Mouse (Mus musculus) CH12.LX (cell line): ENCODE data around the gene Mcm9. TPM values are rescaled to one million over a fixed set of nuclear protein-coding genes. Genes with fewer than 3 reads are reported as not detected.

Experiments used
- DNase-seq: peaks from one replicate; pipeline ENCODE4 v3.0.0-alpha.2; 2013; ENCODE audit errors: extremely low read depth
- H3K27ac ChIP-seq: 2 replicates; pipeline ENCODE4 v1.5.1; 2012; ENCODE audit warnings: low read depth, mild to moderate bottlenecking, control low read depth, moderate library complexity; ENCODE audit not compliant: insufficient read depth
- H3K27me3 ChIP-seq: replicated peaks from 2 replicates; pipeline ENCODE3; 2012; ENCODE audit warnings: inconsistent platforms
- H3K36me3 ChIP-seq, 2 experiments: replicated peaks in 1 of 2; 2 replicates each; pipeline versions ENCODE3 to v1.6.1; 2012; ENCODE audit warnings: inconsistent platforms in 1 of 2, low read length in 1 of 2, mild to moderate bottlenecking in 1 of 2, mixed read lengths in 1 of 2, moderate library complexity in 1 of 2; ENCODE audit not compliant: control insufficient read depth in 1 of 2, insufficient read depth in 1 of 2
- H3K4me1 ChIP-seq, 2 experiments: 2 replicates each; pipeline ENCODE4 v1.6.1; 2012; ENCODE audit warnings: inconsistent platforms in 1 of 2, moderate library complexity in 1 of 2; ENCODE audit not compliant: insufficient read depth in 2 of 2, control insufficient read depth in 1 of 2
- H3K4me2 ChIP-seq: 2 replicates; pipeline ENCODE4 v1.6.1; 2012; ENCODE audit warnings: low read depth, mild to moderate bottlenecking, control low read depth; ENCODE audit not compliant: poor library complexity, insufficient read depth, severe bottlenecking
- H3K4me3 ChIP-seq, 3 experiments: fragments of 150-350 bp in 1 of 3; sonication (generic) in 1 of 3; replicated peaks in 1 of 3; 2 replicates each; pipeline versions ENCODE3 to v1.5.1; 2011 to 2012; ENCODE audit warnings: low read depth in 2 of 3, low read length in 2 of 3, mild to moderate bottlenecking in 2 of 3, moderate library complexity in 2 of 3, control low read depth in 1 of 3, improper control_type of control experiment in 1 of 3, inconsistent platforms in 1 of 3, mixed read lengths in 1 of 3; ENCODE audit not compliant: poor library complexity in 1 of 3
- H3K79me2 ChIP-seq: replicated peaks from 2 replicates; pipeline ENCODE4 v1.6.1; 2012; ENCODE audit warnings: mild to moderate bottlenecking, moderate library complexity; ENCODE audit not compliant: control insufficient read depth, poor library complexity, insufficient read depth, severe bottlenecking; ENCODE audit errors: extremely low read depth
- H3K9ac ChIP-seq: 2 replicates; pipeline ENCODE4 v1.6.1; 2012; ENCODE audit warnings: low read depth, mild to moderate bottlenecking, control low read depth, moderate library complexity; ENCODE audit not compliant: insufficient read depth
- H3K9me3 ChIP-seq: replicated peaks from 2 replicates; pipeline ENCODE3; 2012; ENCODE audit warnings: low read length, inconsistent platforms, mixed read lengths
- BHLHE40 ChIP-seq: IDR thresholded peaks from 2 replicates; pipeline ENCODE4 v1.6.1; 2011; ENCODE audit warnings: mild to moderate bottlenecking, low read depth, low read length, improper control_type of control experiment
- CHD2 ChIP-seq: IDR thresholded peaks from 2 replicates; pipeline ENCODE4 v1.6.1; 2011; ENCODE audit warnings: low read length, improper control_type of control experiment
- E2F4 ChIP-seq: IDR thresholded peaks from 2 replicates; pipeline ENCODE4 v1.6.1; 2011; ENCODE audit warnings: low read depth, low read length, improper control_type of control experiment; ENCODE audit not compliant: insufficient replicate concordance
- EP300 ChIP-seq: IDR thresholded peaks from 2 replicates; pipeline ENCODE4 v1.6.1; 2011; ENCODE audit warnings: low read length, improper control_type of control experiment
- ETS1 ChIP-seq: conservative IDR thresholded peaks from 2 replicates; pipeline ENCODE4 v1.6.1; 2012; ENCODE audit warnings: low read depth, mild to moderate bottlenecking, inconsistent platforms, low read length, improper control_type of control experiment, moderate library complexity
- GABPA ChIP-seq: IDR thresholded peaks from 2 replicates; pipeline ENCODE4 v1.6.1; 2012; ENCODE audit warnings: low read depth, low read length, improper control_type of control experiment, inconsistent platforms; ENCODE audit not compliant: insufficient replicate concordance
- JUND ChIP-seq: conservative IDR thresholded peaks from 2 replicates; pipeline ENCODE4 v1.6.1; 2011; ENCODE audit warnings: low read depth, low read length, improper control_type of control experiment
- KAT2A ChIP-seq: IDR thresholded peaks from 2 replicates; pipeline ENCODE4 v1.6.1; 2012; ENCODE audit warnings: low read length, improper control_type of control experiment, inconsistent platforms; ENCODE audit not compliant: insufficient replicate concordance
- MAFK ChIP-seq: IDR thresholded peaks from 2 replicates; pipeline ENCODE4 v1.6.1; 2011; ENCODE audit warnings: low read length, improper control_type of control experiment; ENCODE audit not compliant: insufficient replicate concordance
- MAX ChIP-seq: IDR thresholded peaks from 2 replicates; pipeline ENCODE4 v1.6.1; 2011; ENCODE audit warnings: low read length, improper control_type of control experiment
- MAZ ChIP-seq: IDR thresholded peaks from 2 replicates; pipeline ENCODE4 v1.6.1; 2012; ENCODE audit warnings: low read depth, mild to moderate bottlenecking, inconsistent platforms, low read length, improper control_type of control experiment, moderate library complexity
- MEF2A ChIP-seq: IDR thresholded peaks from 2 replicates; pipeline ENCODE4 v1.6.1; 2014; ENCODE audit warnings: low read depth, mild to moderate bottlenecking, inconsistent platforms, low read length, improper control_type of control experiment, borderline replicate concordance
- MXI1 ChIP-seq: IDR thresholded peaks from 2 replicates; pipeline ENCODE4 v1.6.1; 2011; ENCODE audit warnings: mild to moderate bottlenecking, low read depth, low read length, improper control_type of control experiment
- MYC ChIP-seq: IDR thresholded peaks from 2 replicates; pipeline ENCODE4 v1.6.1; 2011; ENCODE audit warnings: low read depth, mild to moderate bottlenecking, improper control_type of control experiment, low read length
- RAD21 ChIP-seq: IDR thresholded peaks from 2 replicates; pipeline ENCODE4 v1.6.1; 2011; ENCODE audit warnings: low read depth, mild to moderate bottlenecking, low read length, improper control_type of control experiment, moderate library complexity
- RCOR1 ChIP-seq: conservative IDR thresholded peaks from 2 replicates; pipeline ENCODE4 v1.6.1; 2012; ENCODE audit warnings: low read depth, mild to moderate bottlenecking, inconsistent platforms, low read length, improper control_type of control experiment
- SMC3 ChIP-seq: IDR thresholded peaks from 2 replicates; pipeline ENCODE4 v1.6.1; 2011; ENCODE audit warnings: low read depth, low read length, improper control_type of control experiment
- TBP ChIP-seq: conservative IDR thresholded peaks from 2 replicates; pipeline ENCODE4 v1.6.1; 2011; ENCODE audit warnings: low read depth, low read length, improper control_type of control experiment
- TCF12 ChIP-seq: IDR thresholded peaks from 2 replicates; pipeline ENCODE4 v1.6.1; 2014; ENCODE audit warnings: low read depth, mild to moderate bottlenecking, inconsistent platforms, low read length, improper control_type of control experiment
- USF1 ChIP-seq: IDR thresholded peaks from 2 replicates; pipeline ENCODE4 v1.6.1; 2014; ENCODE audit warnings: low read depth, mild to moderate bottlenecking, inconsistent platforms, low read length, improper control_type of control experiment
- USF2 ChIP-seq: conservative IDR thresholded peaks from 2 replicates; pipeline ENCODE4 v1.6.1; 2011; ENCODE audit warnings: low read depth, low read length, improper control_type of control experiment
- ZKSCAN1 ChIP-seq: IDR thresholded peaks from 2 replicates; pipeline ENCODE4 v1.6.1; 2012; ENCODE audit warnings: low read depth, inconsistent platforms, low read length, improper control_type of control experiment, borderline replicate concordance
- ZMIZ1 ChIP-seq: IDR thresholded peaks from 2 replicates; pipeline ENCODE4 v1.6.1; 2012; ENCODE audit warnings: low read depth, mild to moderate bottlenecking, inconsistent platforms, low read length, improper control_type of control experiment
- ZNF384 ChIP-seq: IDR thresholded peaks from 2 replicates; pipeline ENCODE4 v1.6.1; 2012; ENCODE audit warnings: low read depth, low read length, improper control_type of control experiment, inconsistent platforms
- dilution Hi-C: fragments of 300-500 bp; cut with MboI; formaldehyde crosslinking; loops from 2 replicates; pipeline ENCODE4 v1.14.3; 2020; ENCODE audit warnings: low sequenced_read_pairs; ENCODE audit not compliant: extremely low pct_unique_long_range_greater_than_20kb, extremely low pct_ligation_motif_present
- in situ Hi-C: fragments of 300-500 bp; cut with MboI; formaldehyde crosslinking; loops from 3 replicates; pipeline ENCODE4 v1.14.3; 2019; ENCODE audit warnings: low sequenced_read_pairs, low pct_ligation_motif_present, low pct_unique_long_range_greater_than_20kb, mixed read lengths
- polyA plus RNA-seq: library from polyadenylated mRNA; unstranded; fragments of >175 nt; gene quantifications from 2 replicates; pipeline ENCODE4 v1.2.1, GENCODE M21; 2012; ENCODE audit warnings: low read depth; ENCODE audit not compliant: insufficient read length
- total RNA-seq, 2 experiments: library from RNA; depleted of rRNA; stranded (reverse); fragments of 300-350 nt in 1 of 2; fragments of >200 nt in 1 of 2; gene quantifications; 2 replicates each; pipeline ENCODE4 v1.2.3; 2012 to 2014

Gene Mcm9
- total and polyA plus RNA-seq, 3 experiments: 6.7 to 15.9 (median 9.7) TPM

DNA sequence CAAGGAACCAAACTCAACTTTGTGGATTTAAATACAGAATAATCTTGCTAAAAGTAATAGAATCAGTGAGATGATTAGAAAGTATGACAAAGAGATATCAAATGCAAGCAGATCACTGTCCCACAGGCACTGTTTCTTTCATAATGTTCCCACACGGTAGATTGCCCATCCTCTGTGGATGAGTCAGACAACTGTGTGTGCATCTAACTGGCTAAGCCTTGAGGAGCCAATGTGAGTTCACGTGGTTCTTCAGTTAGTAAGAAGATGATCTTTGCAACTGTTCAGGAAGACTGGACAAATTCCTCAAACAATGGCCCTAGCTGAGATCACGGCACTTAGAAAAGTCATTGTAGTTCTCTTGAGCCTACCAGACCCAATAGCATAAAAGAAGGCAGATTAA, 102.9 kb downstream of the Mcm9 start:
- Histone ChIP-seq H3K9me3 (peaks cover 8% of the 10 kb centered on the region), H3K79me2 (no peaks in the 10 kb centered on the region), H3K9ac (peak overlapping the region; percentile 75; the same call in 1 of the 2 replicates), H3K4me2 (peak overlapping the region; percentile 83; the same call in 1 of the 2 replicates), H3K27me3 (no peaks in the 10 kb centered on the region), H3K4me1 (peaks cover 8 to 37% of the 10 kb centered on the region in 2 experiments), H3K4me3 (peak overlapping the region in 1 of 3 experiments; percentile 9), H3K27ac (peak overlapping the region; percentile 44), H3K36me3 (no peaks in the 10 kb centered on the region)
- in situ Hi-C loops: loop anchor here (5.0 to 25.0 kb wide), 2 partner anchors 180 to 415 kb away; no protein-coding TSS in a partner anchor
- TF ChIP-seq MYC: no peak
- TF ChIP-seq ETS1: no peak
- TF ChIP-seq KAT2A: no peak
- no peak for TF ChIP-seq BHLHE40
- no peak for TF ChIP-seq USF1
- TF ChIP-seq GABPA: no peak
- TF ChIP-seq ZNF384: no peak
- no peak for TF ChIP-seq MAZ
- no peak for TF ChIP-seq MAFK
- TF ChIP-seq TBP: no peak
- no peak for TF ChIP-seq MAX
- no peak for TF ChIP-seq SMC3
- no peak for TF ChIP-seq MEF2A
- TF ChIP-seq EP300: no peak
- no peak for DNase-seq
- dilution Hi-C loops: no loop called here

DNA sequence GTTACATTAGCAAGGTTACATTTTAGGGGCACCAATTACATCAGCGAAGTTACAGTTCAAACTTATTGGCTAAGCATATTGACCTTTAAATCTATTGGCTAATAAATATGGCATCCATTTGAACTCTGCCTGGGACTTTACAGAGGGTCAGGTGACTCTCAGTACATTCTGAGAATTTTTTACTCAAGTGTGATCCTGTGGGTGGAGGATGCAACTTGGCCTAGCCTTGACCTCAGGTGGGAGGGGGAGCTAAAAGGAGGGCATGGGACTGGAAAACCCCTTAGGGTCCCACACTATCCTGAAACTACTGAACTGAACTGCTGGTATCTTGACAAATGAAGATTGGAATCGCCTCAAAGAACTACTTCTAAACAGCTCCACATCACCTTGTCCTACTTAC, 103.9 kb downstream of the Mcm9 start:
- peak overlapping the region; percentile 75 for H3K9ac ChIP-seq
- DNase-seq: peak; percentile 56
- H3K36me3 ChIP-seq: no peaks in the 10 kb centered on the region
- H3K79me2 ChIP-seq: no peaks in the 10 kb centered on the region
- peaks cover 8 to 37% of the 10 kb centered on the region in 2 experiments for H3K4me1 ChIP-seq
- dilution Hi-C loops (no loop called here), in situ Hi-C loops (loop anchor here (5.0 to 25.0 kb wide), 2 partner anchors 179 to 414 kb away; no protein-coding TSS in a partner anchor)
- 0 out of 2 replicates have a peak, but pooled peaks have one; percentile 63 for TF ChIP-seq MEF2A
- peak; percentile 89 for TF ChIP-seq BHLHE40
- no peak for TF ChIP-seq JUND
- TF ChIP-seq EP300: peak; percentile 43; the same call in 1 of the 2 replicates
- TF ChIP-seq TCF12: peak; percentile 14; the same call in 1 of the 2 replicates
- no peak for TF ChIP-seq SMC3
- TF ChIP-seq ZMIZ1: no peak
- TF ChIP-seq USF2: no peak; the same call in 1 of the 2 replicates
- TF ChIP-seq E2F4: no peak
- peak; percentile 55 for TF ChIP-seq USF1
- peak; percentile 33; the same call in 1 of the 2 replicates for TF ChIP-seq CHD2
- TF ChIP-seq MXI1: no peak
- 0 out of 2 replicates have a peak, but pooled peaks have one; percentile 36 for TF ChIP-seq ZNF384
- peak; percentile 94 for TF ChIP-seq MAZ
- peak; percentile 40; the same call in 1 of the 2 replicates for TF ChIP-seq MYC
- no peak for TF ChIP-seq ZKSCAN1
- 0 out of 2 replicates have a peak, but pooled peaks have one; percentile 24 for TF ChIP-seq RCOR1
- TF ChIP-seq RAD21: no peak
- TF ChIP-seq ETS1: peak; percentile 72
- peak overlapping the region; percentile 67 for H3K4me2 ChIP-seq
- H3K27me3 ChIP-seq: no peaks in the 10 kb centered on the region
- peak overlapping the region in 1 of 3 experiments; percentile 7 for H3K4me3 ChIP-seq
- H3K27ac ChIP-seq: peak overlapping the region; percentile 95; the same call in 1 of the 2 replicates
- peaks cover 8% of the 10 kb centered on the region for H3K9me3 ChIP-seq
